Mouse (Mus musculus) limb, embryonic 13.5 days (tissue): Measurements from ENCODE around the gene Hsd17b1. TPM values are rescaled to one million over a fixed set of nuclear protein-coding genes. Genes with fewer than 3 reads are reported as not detected.
A peak's percentile ranks its signal among the peaks of the same experiment; 100 is the strongest.

Source experiments
- ATAC-seq: fragments of 200-750 bp; cut with Nextera tagmentation; 2 replicates; pipeline ENCODE4 v1.8.0; 2017; ENCODE audit warnings: low read depth, moderate number of reproducible peaks, moderate TSS enrichment; ENCODE audit not compliant: low FRiP score
- H3K27ac ChIP-seq: fragments of 300-500 bp; sonication (generic); 2 replicates; pipeline ENCODE4 v1.5.1; 2015; ENCODE audit warnings: inconsistent platforms, mild to moderate bottlenecking, moderate library complexity
- H3K27me3 ChIP-seq: fragments of 300-500 bp; sonication (generic); 2 replicates; pipeline ENCODE4 v1.6.1; 2015; ENCODE audit warnings: mild to moderate bottlenecking, inconsistent platforms
- H3K36me3 ChIP-seq: fragments of 300-500 bp; sonication (generic); 2 replicates; pipeline ENCODE4 v1.6.1; 2015; ENCODE audit warnings: inconsistent platforms, mild to moderate bottlenecking, moderate library complexity
- H3K4me1 ChIP-seq: fragments of 300-500 bp; sonication (generic); 2 replicates; pipeline ENCODE4 v1.6.1; 2015; ENCODE audit warnings: inconsistent platforms
- H3K4me2 ChIP-seq: fragments of 300-500 bp; sonication (generic); replicated peaks from 2 replicates; pipeline ENCODE4 v1.6.1; 2015; ENCODE audit warnings: inconsistent platforms, mild to moderate bottlenecking, moderate library complexity
- H3K4me3 ChIP-seq: fragments of 300-500 bp; sonication (generic); 2 replicates; pipeline ENCODE4 v1.5.1; 2015; ENCODE audit warnings: moderate library complexity, mild to moderate bottlenecking, inconsistent platforms
- H3K9ac ChIP-seq: fragments of 300-500 bp; sonication (generic); 2 replicates; pipeline ENCODE4 v1.6.1; 2015; ENCODE audit warnings: mild to moderate bottlenecking, inconsistent platforms
- H3K9me3 ChIP-seq: fragments of 300-500 bp; sonication (generic); 2 replicates; pipeline ENCODE4 v1.6.1; 2016; ENCODE audit warnings: inconsistent platforms
- WGBS: fragments of 180-500 bp; shearing (Covaris S2); methylation state at CpG from one replicate; pipeline ENCODE4 v1.1.7; 2015; 5-methylcytosine and 5-hydroxymethylcytosine counted together
- polyA plus RNA-seq: library from polyadenylated mRNA; unstranded; fragments of >200 nt; fragmentation: Nextera tagmentation; extraction: Ambion mirVana; gene quantifications from 2 replicates; pipeline ENCODE4 v1.2.1, GENCODE M21; 2015

Hsd17b1 gene
- polyA plus RNA-seq, 1 experiment from 2014 or later = 0.28 TPM

GRCm38 (mm10) chr11:101050359-101050758, 27.9 kb upstream of the Hsd17b1 start:
- no peak overlapping the region for H3K4me2 ChIP-seq
- no peak for ATAC-seq
- H3K4me3 ChIP-seq = no peak overlapping the region
- no peaks in the 10 kb centered on the region for H3K4me1 ChIP-seq
- H3K36me3 ChIP-seq = peaks cover 85% of the 10 kb centered on the region
- H3K9ac ChIP-seq = no peak overlapping the region
- H3K27ac ChIP-seq = no peak overlapping the region
- WGBS = 95% methylated on average over 9 of the region's 9 CpGs
- H3K9me3 ChIP-seq = no peaks in the 10 kb centered on the region
- H3K27me3 ChIP-seq = no peaks in the 10 kb centered on the region

GRCm38 (mm10) chr11:101051051-101051493, 27.1 kb upstream of the Hsd17b1 start:
- H3K36me3 ChIP-seq = peaks cover 83% of the 10 kb centered on the region
- no peaks in the 10 kb centered on the region for H3K9me3 ChIP-seq
- H3K4me1 ChIP-seq = no peaks in the 10 kb centered on the region
- WGBS = 90% methylated on average over 6 of the region's 6 CpGs
- H3K9ac ChIP-seq = no peak overlapping the region
- no peak for ATAC-seq
- H3K4me3 ChIP-seq = no peak overlapping the region
- H3K4me2 ChIP-seq = no peak overlapping the region
- no peak overlapping the region for H3K27ac ChIP-seq
- H3K27me3 ChIP-seq = no peaks in the 10 kb centered on the region

- Histone ChIP-seq H3K36me3 (peaks cover 80% of the 10 kb centered on the region), H3K4me3 (no peak overlapping the region), H3K4me1 (no peaks in the 10 kb centered on the region), H3K9me3 (no peaks in the 10 kb centered on the region), H3K27ac (no peak overlapping the region), H3K9ac (no peak overlapping the region), H3K4me2 (no peak overlapping the region), H3K27me3 (no peaks in the 10 kb centered on the region)
- no peak for ATAC-seq
- WGBS = 83% methylated on average over 8 of the region's 8 CpGs
Observed at GRCm38 (mm10) chr11:101051617-101052016, 26.6 kb upstream of the Hsd17b1 start.

GRCm38 (mm10) chr11:101052751-101053473, 25.3 kb upstream of the Hsd17b1 start:
- no peak for ATAC-seq
- Histone ChIP-seq H3K4me3 (no peak overlapping the region), H3K9ac (peak overlapping the region; percentile 9; the same call in 1 of the 2 replicates), H3K27ac (no peak overlapping the region), H3K9me3 (no peaks in the 10 kb centered on the region), H3K27me3 (no peaks in the 10 kb centered on the region), H3K36me3 (peaks cover 77% of the 10 kb centered on the region), H3K4me2 (no peak overlapping the region), H3K4me1 (no peaks in the 10 kb centered on the region)
- WGBS = 88% methylated on average over 10 of the region's 10 CpGs

GRCm38 (mm10) chr11:101053974-101054373, 24.2 kb upstream of the Hsd17b1 start:
- 92% methylated on average over 1 of the region's 1 CpGs for WGBS
- peaks cover 66% of the 10 kb centered on the region for H3K36me3 ChIP-seq
- H3K27me3 ChIP-seq = no peaks in the 10 kb centered on the region
- H3K9me3 ChIP-seq = no peaks in the 10 kb centered on the region
- H3K4me3 ChIP-seq = no peak overlapping the region
- H3K4me2 ChIP-seq = no peak overlapping the region
- H3K9ac ChIP-seq = no peak overlapping the region
- no peak for ATAC-seq
- H3K27ac ChIP-seq = no peak overlapping the region
- H3K4me1 ChIP-seq = 0 out of 2 replicates have a peak, but pooled peaks cover 4% of the 10 kb centered on the region

- H3K4me1 ChIP-seq = peaks cover 7% of the 10 kb centered on the region; the same call in 1 of the 2 replicates
- no peaks in the 10 kb centered on the region for H3K9me3 ChIP-seq
- H3K36me3 ChIP-seq = peaks cover 52% of the 10 kb centered on the region
- H3K9ac ChIP-seq = no peak overlapping the region
- no peaks in the 10 kb centered on the region for H3K27me3 ChIP-seq
- WGBS = 89% methylated on average over 14 of the region's 14 CpGs
- H3K27ac ChIP-seq = no peak overlapping the region
- H3K4me3 ChIP-seq = no peak overlapping the region
- ATAC-seq = no peak
- no peak overlapping the region for H3K4me2 ChIP-seq
Observed at GRCm38 (mm10) chr11:101055418-101055817, 22.8 kb upstream of the Hsd17b1 start.

GRCm38 (mm10) chr11:101056885-101057284, 21.3 kb upstream of the Hsd17b1 start:
- no peak overlapping the region for H3K4me3 ChIP-seq
- H3K27ac ChIP-seq = no peak overlapping the region
- peaks cover 9% of the 10 kb centered on the region; the same call in 1 of the 2 replicates for H3K4me1 ChIP-seq
- WGBS = 46% methylated on average over 8 of the region's 8 CpGs
- H3K4me2 ChIP-seq = no peak overlapping the region
- H3K36me3 ChIP-seq = peaks cover 48% of the 10 kb centered on the region
- H3K9me3 ChIP-seq = no peaks in the 10 kb centered on the region
- 0 out of 2 replicates have a peak overlapping the region, but pooled peaks have one; percentile 4 for H3K9ac ChIP-seq
- no peak for ATAC-seq
- H3K27me3 ChIP-seq = no peaks in the 10 kb centered on the region

GRCm38 (mm10) chr11:101057860-101058259, 20.4 kb upstream of the Hsd17b1 start:
- WGBS = 35% methylated on average over 5 of the region's 5 CpGs
- Histone ChIP-seq H3K36me3 (peaks cover 50% of the 10 kb centered on the region), H3K4me1 (peaks cover 14% of the 10 kb centered on the region), H3K9ac (no peak overlapping the region), H3K9me3 (no peaks in the 10 kb centered on the region), H3K4me3 (no peak overlapping the region), H3K4me2 (no peak overlapping the region), H3K27me3 (no peaks in the 10 kb centered on the region), H3K27ac (no peak overlapping the region)
- ATAC-seq = no peak

GRCm38 (mm10) chr11:101058726-101059125, 19.5 kb upstream of the Hsd17b1 start:
- Histone ChIP-seq H3K9me3 (no peaks in the 10 kb centered on the region), H3K36me3 (peaks cover 46% of the 10 kb centered on the region), H3K4me3 (no peak overlapping the region), H3K9ac (0 out of 2 replicates have a peak overlapping the region, but pooled peaks have one; percentile 1), H3K27ac (0 out of 2 replicates have a peak overlapping the region, but pooled peaks have one; percentile 10), H3K4me2 (no peak overlapping the region), H3K4me1 (peaks cover 23% of the 10 kb centered on the region), H3K27me3 (no peaks in the 10 kb centered on the region)
- ATAC-seq = no peak
- WGBS = 59% methylated on average over 5 of the region's 5 CpGs

- ATAC-seq = no peak
- no peak overlapping the region; the same call in 1 of the 2 replicates for H3K27ac ChIP-seq
- no peak overlapping the region for H3K4me2 ChIP-seq
- no peaks in the 10 kb centered on the region for H3K27me3 ChIP-seq
- H3K4me3 ChIP-seq = no peak overlapping the region
- H3K9ac ChIP-seq = no peak overlapping the region
- H3K9me3 ChIP-seq = no peaks in the 10 kb centered on the region
- peaks cover 31% of the 10 kb centered on the region for H3K4me1 ChIP-seq
- peaks cover 41% of the 10 kb centered on the region for H3K36me3 ChIP-seq
- WGBS = 83% methylated on average over 10 of the region's 10 CpGs
Observed at GRCm38 (mm10) chr11:101059473-101059872, 18.7 kb upstream of the Hsd17b1 start.

- Histone ChIP-seq H3K4me2 (no peak overlapping the region), H3K9ac (0 out of 2 replicates have a peak overlapping the region, but pooled peaks have one; percentile 31), H3K27me3 (no peaks in the 10 kb centered on the region), H3K4me3 (no peak overlapping the region), H3K4me1 (peaks cover 33% of the 10 kb centered on the region), H3K36me3 (peaks cover 39% of the 10 kb centered on the region), H3K27ac (peak overlapping the region; percentile 85), H3K9me3 (no peaks in the 10 kb centered on the region)
- WGBS = 52% methylated on average over 8 of the region's 8 CpGs
- ATAC-seq = no peak
Observed at GRCm38 (mm10) chr11:101060126-101060525, 18.1 kb upstream of the Hsd17b1 start.

GRCm38 (mm10) chr11:101061049-101061448, 17.2 kb upstream of the Hsd17b1 start:
- Histone ChIP-seq H3K4me3 (no peak overlapping the region), H3K36me3 (peaks cover 32% of the 10 kb centered on the region), H3K9ac (no peak overlapping the region), H3K27me3 (no peaks in the 10 kb centered on the region), H3K4me1 (peaks cover 33% of the 10 kb centered on the region), H3K9me3 (no peaks in the 10 kb centered on the region), H3K27ac (no peak overlapping the region), H3K4me2 (no peak overlapping the region)
- no peak for ATAC-seq
- 88% methylated on average over 5 of the region's 5 CpGs for whole genome bisulfite sequencing
